Mouse (Mus musculus) kidney, postnatal 36 days (tissue): Measurements from ENCODE around the gene Gpatch11.

Experiments
- DNase-seq, 2 experiments: peaks; one replicate each; pipeline ENCODE4 v3.0.0; 2021 to 2022; ENCODE audit warnings: mixed read lengths in 2 of 2

Gpatch11 gene

GRCm38 (mm10) chr17:78895394-78895793 is 60.0 kb downstream of the Gpatch11 start:
- DNase-seq, result peak; percentile 64 to 81
